Comparison of ENCODE assay signal across 17 mouse cellular contexts in the genomic region with DNA sequence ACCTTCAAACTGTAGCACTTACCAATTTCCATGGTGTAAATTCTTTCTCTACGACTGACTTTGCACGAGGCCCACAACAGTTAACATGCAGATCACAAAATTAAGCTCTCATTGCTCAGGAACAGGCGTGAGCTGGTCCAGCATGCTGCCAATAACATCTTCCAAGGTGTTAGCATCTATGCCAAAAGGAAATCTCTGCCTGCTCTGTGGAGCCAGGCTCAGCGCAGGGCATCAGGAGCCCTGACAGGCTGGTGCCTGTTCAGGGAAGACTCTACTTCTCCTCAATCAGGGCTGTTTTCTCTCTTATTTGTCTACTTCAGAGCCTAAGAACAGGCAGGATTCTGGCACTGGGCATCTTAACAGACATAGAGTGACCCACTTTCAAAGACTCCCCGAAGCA.
"Had no signal": no experiment of that assay in that cellular context is flagged by ENCODE, and none has a peak within 500 bp of the region (broad histone marks: within the 10 kb centered on the region; RNA-seq: fewer than 3 reads in every experiment).

No protein-coding gene starts in this region.

- H3K27me3 ChIP-seq: limb, embryonic 12.5 days; liver, embryonic 13.5 days; lung, embryonic 15.5 days; megakaryocyte, embryonic 14.5 days; midbrain, embryonic 15.5 days; neural tube, embryonic 13.5 days; stomach, embryonic 15.5 days had no signal

- ATAC-seq: liver, postnatal 0 days; midbrain, embryonic 15.5 days had no signal

- H3K9ac ChIP-seq: limb, embryonic 12.5 days; liver, embryonic 13.5 days; liver, postnatal 0 days; lung, embryonic 15.5 days; midbrain, embryonic 15.5 days; neural tube, embryonic 13.5 days; stomach, embryonic 15.5 days had no signal

- H3K27ac ChIP-seq: layer of hippocampus, adult 2 months; limb, embryonic 12.5 days; liver, embryonic 13.5 days; lung, embryonic 15.5 days; macrophage; midbrain, embryonic 15.5 days; neural tube, embryonic 13.5 days; stomach, embryonic 15.5 days had no signal

- H3K4me1 ChIP-seq: limb, embryonic 12.5 days; liver, embryonic 13.5 days; lung, embryonic 15.5 days; megakaryocyte, embryonic 14.5 days; midbrain, embryonic 15.5 days; stomach, embryonic 15.5 days had no signal

- DNase-seq: kidney, postnatal 4 days; liver; liver, embryonic 13.5 days; liver, postnatal 0 days; lung, postnatal 14 days; right cerebral cortex, postnatal 14 days; thymus, adult 2 months; thymus, postnatal 25 days had no signal

- H3K36me3 ChIP-seq: limb, embryonic 12.5 days; liver, embryonic 13.5 days; lung, embryonic 15.5 days; midbrain, embryonic 15.5 days; neural tube, embryonic 13.5 days; stomach, embryonic 15.5 days had no signal

- H3K4me2 ChIP-seq: limb, embryonic 12.5 days; liver, embryonic 13.5 days; lung, embryonic 15.5 days; midbrain, embryonic 11.5 days; midbrain, embryonic 15.5 days; neural tube, embryonic 13.5 days; stomach, embryonic 15.5 days had no signal

- H3K4me3 ChIP-seq: layer of hippocampus, adult 2 months; limb, embryonic 12.5 days; liver, embryonic 13.5 days; lung, embryonic 15.5 days; megakaryocyte, embryonic 14.5 days; midbrain, embryonic 15.5 days; neural tube, embryonic 13.5 days; stomach, embryonic 15.5 days had no signal

- H3K9me3 ChIP-seq: limb, embryonic 12.5 days; liver, embryonic 13.5 days; lung, embryonic 15.5 days; midbrain, embryonic 15.5 days; neural tube, embryonic 13.5 days; stomach, embryonic 15.5 days had no signal
